Mouse (Mus musculus) gastrocnemius, postnatal 25 days (tissue): ENCODE measurements around the gene Anapc2. TPM values are rescaled to one million over a fixed set of nuclear protein-coding genes. Genes with fewer than 3 reads are reported as not detected.
"Not testable (repeated sequence)": the region's sequence is repeated elsewhere in the genome, so short reads cannot be mapped to it uniquely, and the experiment has no call there.

Experiments
- DNase-seq: peaks from one replicate; pipeline ENCODE4 v3.0.0; 2022
- total RNA-seq, 2 experiments: library from RNA; stranded (reverse); gene quantifications; 1 replicate in 1 of 2; 2 replicates in 1 of 2; pipeline ENCODE4 v1.2.3; 2021

Anapc2 gene
- total RNA-seq, 2 experiments from 2014 or later: 27.0 to 27.3 TPM

- DNase-seq: peak; percentile 66
These were observed 31.4 kb upstream of the Anapc2 start for GRCm38 (mm10) chr2:25240723-25241437.

- no peak for DNase-seq
These were observed 30.9 kb upstream of the Anapc2 start for GRCm38 (mm10) chr2:25241438-25241775.

GRCm38 (mm10) chr2:25242101-25242506, 30.2 kb upstream of the Anapc2 start, which contains the start of the genes Rnf208 and Cysrt1:
Rnf208 (plus strand) TSS chr2:25242255.
Cysrt1 (minus strand) TSS chr2:25242452.
- no peak for DNase-seq

GRCm38 (mm10) chr2:25243342-25243741, 28.9 kb upstream of the Anapc2 start:
- DNase-seq: no peak

GRCm38 (mm10) chr2:25244144-25244543, 28.1 kb upstream of the Anapc2 start:
- DNase-seq: no peak

- DNase-seq: no peak
These were observed 25.9 kb upstream of the Anapc2 start, which contains the start of gene AL732309.1 for GRCm38 (mm10) chr2:25246183-25247072. AL732309.1 (minus strand) TSS chr2:25246863.

GRCm38 (mm10) chr2:25252331-25252730, 19.9 kb upstream of the Anapc2 start:
- no peak for DNase-seq

GRCm38 (mm10) chr2:25255284-25255779, 16.9 kb upstream of the Anapc2 start, which contains the start of gene Tmem203:
Tmem203 (plus strand) TSS chr2:25255439.
- peak; percentile 78 for DNase-seq

- DNase-seq: not testable (repeated sequence)
These were observed 15.7 kb upstream of the Anapc2 start for GRCm38 (mm10) chr2:25256443-25257109.

- not testable (repeated sequence) for DNase-seq
These were observed 15.0 kb upstream of the Anapc2 start for GRCm38 (mm10) chr2:25257250-25257649.

GRCm38 (mm10) chr2:25258887-25259286, 13.4 kb upstream of the Anapc2 start:
- no peak for DNase-seq

GRCm38 (mm10) chr2:25261870-25262269, 10.4 kb upstream of the Anapc2 start:
- DNase-seq: no peak

GRCm38 (mm10) chr2:25262291-25262767, 9.9 kb upstream of the Anapc2 start, which contains the start of gene Tprn:
Tprn (plus strand) TSS chr2:25262618.
- peak; percentile 95 for DNase-seq

- DNase-seq: peak; percentile 22
These were observed 9.3 kb upstream of the Anapc2 start for GRCm38 (mm10) chr2:25262795-25263622.

- no peak for DNase-seq
These were observed 8.5 kb upstream of the Anapc2 start for GRCm38 (mm10) chr2:25263623-25264285.

GRCm38 (mm10) chr2:25264286-25264660, 8.0 kb upstream of the Anapc2 start:
- no peak for DNase-seq

GRCm38 (mm10) chr2:25264851-25265250, 7.4 kb upstream of the Anapc2 start:
- no peak for DNase-seq

- peak; percentile 16 for DNase-seq
These were observed 6.2 kb upstream of the Anapc2 start for GRCm38 (mm10) chr2:25265897-25266656.

- peak; percentile 40 for DNase-seq
These were observed 5.6 kb upstream of the Anapc2 start for GRCm38 (mm10) chr2:25266720-25267119.

- DNase-seq: no peak
These were observed 5.0 kb upstream of the Anapc2 start for GRCm38 (mm10) chr2:25267241-25267640.
